Mouse (Mus musculus) erythroid progenitor cell, adult 5-6 weeks (primary cell): Measurements from ENCODE around the gene Klhl12. TPM values are rescaled to one million over a fixed set of nuclear protein-coding genes. Genes with fewer than 3 reads are reported as not detected.
"Not testable (repeated sequence)": the region's sequence is repeated elsewhere in the genome, so short reads cannot be mapped to it uniquely, and the experiment has no call there.

ENCODE experiments used
- ATAC-seq: replicated peaks from 2 replicates; pipeline ENCODE4 v1.8.0; 2016; ENCODE audit warnings: moderate number of reproducible peaks, mild to moderate bottlenecking, moderate TSS enrichment, inconsistent platforms; ENCODE audit not compliant: poor library complexity, low FRiP score, severe bottlenecking
- total RNA-seq, 2 experiments: library from RNA; stranded (forward) in 1 of 2; stranded (reverse) in 1 of 2; fragments of 150-400 nt in 1 of 2; fragments of 186-747, 209-891 nt in 1 of 2; gene quantifications; 2 replicates each; pipeline versions ENCODE4 v1.2.3 to v1.2.4; 2015 to 2017; ENCODE audit warnings: low replicate concordance in 2 of 2

The Klhl12 gene
- total RNA-seq, 2 experiments from 2014 or later, result 126 to 134 TPM

DNA sequence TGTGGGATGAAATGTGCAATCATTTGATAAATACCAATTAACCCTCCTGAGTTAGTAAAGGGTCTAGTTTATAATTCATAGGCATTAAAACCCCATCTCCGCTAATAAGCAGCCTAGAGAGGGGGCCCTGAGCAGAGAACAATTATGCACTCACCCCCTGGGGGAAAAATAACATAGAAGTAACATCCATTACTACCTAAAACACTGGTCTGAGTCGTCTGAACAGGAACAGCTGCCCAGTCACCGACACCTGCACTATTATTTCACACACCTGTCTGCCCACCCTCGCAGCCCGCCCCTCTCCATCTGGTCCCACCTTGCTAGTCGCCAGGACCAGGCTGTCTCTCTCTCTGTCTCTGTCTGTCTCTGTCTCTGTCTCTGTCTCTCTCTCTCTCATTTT, 57.3 kb downstream of the Klhl12 start:
- ATAC-seq, result no peak

DNA sequence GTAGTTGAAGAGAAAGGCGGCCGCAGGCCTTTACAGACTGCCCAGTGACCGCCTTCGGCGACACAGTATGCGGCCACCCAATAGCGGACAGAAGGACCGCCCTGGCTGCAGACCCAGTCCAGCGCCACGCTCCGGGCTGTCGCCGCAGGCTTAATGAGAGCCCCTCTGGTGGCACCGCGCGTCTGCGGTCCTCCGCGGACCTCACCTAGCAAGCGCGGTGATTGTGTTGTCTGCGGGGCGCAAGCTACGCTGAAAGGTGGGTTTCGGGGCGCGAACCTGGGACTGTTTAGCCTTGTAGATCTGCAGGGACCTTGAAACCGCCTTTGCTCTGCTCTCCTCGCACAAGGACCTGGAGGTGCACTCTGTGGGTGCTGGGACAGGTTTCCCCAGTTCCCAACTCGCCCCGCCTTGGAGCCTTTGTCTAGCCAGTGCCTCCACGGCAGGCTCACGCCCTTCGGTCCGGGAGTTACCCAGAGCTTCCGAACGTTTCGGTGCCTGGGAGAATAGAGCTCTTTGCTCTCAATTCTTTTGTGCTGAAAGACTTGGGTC, 58.1 kb downstream of the Klhl12 start:
- ATAC-seq, result peak; percentile 55

GRCm38 (mm10) chr1:134513876-134514590, 58.7 kb downstream of the Klhl12 start:
- ATAC-seq, result no peak

DNA sequence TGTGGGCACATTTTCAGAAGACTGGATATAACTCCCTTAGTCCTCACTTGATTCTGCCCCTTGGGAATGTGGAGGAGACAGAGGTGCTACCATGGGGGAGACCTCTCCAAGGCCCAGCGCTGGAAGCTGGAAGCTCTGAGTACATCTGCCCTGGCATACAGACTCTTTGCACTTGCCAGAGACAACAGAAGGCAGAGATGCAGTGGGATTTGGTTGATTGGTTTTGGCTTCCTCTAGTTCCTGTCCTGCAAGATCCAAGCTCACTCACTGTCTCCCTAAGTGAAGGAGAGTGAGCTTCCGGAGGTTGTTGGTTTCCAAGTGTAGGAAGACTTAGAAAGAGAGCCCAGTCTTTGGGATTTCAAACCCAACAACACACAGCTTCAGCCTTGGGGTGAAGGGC, 60.6 kb downstream of the Klhl12 start:
- ATAC-seq, result no peak

- ATAC-seq, result no peak
These were observed 61.3 kb downstream of the Klhl12 start for GRCm38 (mm10) chr1:134516491-134517198.

DNA sequence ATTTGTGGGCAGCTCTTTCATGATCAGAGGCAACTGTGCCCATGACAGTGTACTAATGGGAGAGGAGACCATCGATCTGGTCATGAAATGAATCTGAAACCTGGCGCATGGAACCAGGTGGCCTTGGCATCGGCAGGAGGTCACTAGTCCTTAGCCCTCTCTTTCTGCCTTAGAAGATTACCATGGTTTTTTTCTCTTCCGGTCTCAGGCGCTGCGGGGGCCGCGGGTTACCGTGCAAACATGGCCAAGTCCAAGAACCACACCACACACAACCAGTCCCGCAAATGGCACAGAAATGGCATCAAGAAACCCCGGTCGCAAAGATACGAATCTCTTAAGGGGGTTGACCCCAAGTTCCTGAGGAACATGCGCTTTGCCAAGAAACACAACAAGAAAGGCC, 62.5 kb downstream of the Klhl12 start:
- not testable (repeated sequence) for ATAC-seq

DNA sequence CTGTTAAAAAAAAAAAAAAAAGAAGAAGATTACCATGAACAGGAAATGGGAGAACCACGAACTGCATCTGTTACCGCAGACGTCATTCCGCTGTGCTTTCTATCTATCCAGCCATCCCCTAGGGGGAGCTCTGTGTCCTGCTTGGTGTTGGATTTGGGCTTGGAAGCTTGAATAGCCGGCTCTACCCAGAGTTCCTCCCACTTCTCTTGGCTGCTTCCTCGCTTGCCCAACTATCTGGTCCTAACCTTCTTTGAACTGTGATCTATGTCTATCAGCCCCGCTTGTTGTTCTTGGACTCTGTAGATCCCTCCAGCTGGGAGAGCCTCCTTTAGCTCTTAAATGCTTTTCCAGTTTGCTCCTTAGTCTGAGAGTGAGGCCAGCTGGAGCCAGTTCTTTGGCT, 63.3 kb downstream of the Klhl12 start:
- ATAC-seq, result peak; percentile 88

- ATAC-seq, result not testable (repeated sequence)
These were observed 63.9 kb downstream of the Klhl12 start for GRCm38 (mm10) chr1:134519201-134519600.

- ATAC-seq, result no peak
These were observed 64.8 kb downstream of the Klhl12 start for GRCm38 (mm10) chr1:134520001-134520721.

GRCm38 (mm10) chr1:134521163-134521562, 65.8 kb downstream of the Klhl12 start:
- peak; percentile 65 for ATAC-seq

GRCm38 (mm10) chr1:134522325-134522724, 67.0 kb downstream of the Klhl12 start:
- no peak for ATAC-seq

DNA sequence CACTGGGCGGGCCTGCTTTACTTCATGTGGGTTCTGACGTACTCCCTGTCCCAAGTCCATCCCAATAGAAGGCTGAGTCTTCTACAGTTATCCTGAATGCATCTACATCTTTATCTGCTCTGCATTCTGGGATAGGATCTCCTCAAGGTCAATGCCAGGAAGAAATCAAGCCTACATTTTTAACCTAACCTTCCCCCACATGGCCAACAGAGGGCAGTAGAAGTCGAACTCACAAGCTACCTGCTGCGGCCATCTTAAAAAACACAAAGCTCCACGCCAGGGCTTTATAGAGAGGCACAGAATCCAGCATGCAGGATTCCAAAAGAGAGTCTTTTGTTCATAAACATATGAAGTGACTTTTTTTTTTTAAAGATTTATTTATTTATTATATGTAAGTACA, 69.1 kb downstream of the Klhl12 start:
- ATAC-seq, result no peak

- no peak for ATAC-seq
These were observed 69.7 kb downstream of the Klhl12 start for GRCm38 (mm10) chr1:134525015-134525414.

- ATAC-seq, result peak; percentile 95
These were observed 71.4 kb downstream of the Klhl12 start for GRCm38 (mm10) chr1:134526752-134527151.

GRCm38 (mm10) chr1:134530618-134531017, 75.3 kb downstream of the Klhl12 start:
- ATAC-seq, result no peak

- not testable (repeated sequence) for ATAC-seq
These were observed 78.4 kb downstream of the Klhl12 start for GRCm38 (mm10) chr1:134533710-134534109.

GRCm38 (mm10) chr1:134535054-134535453, 79.7 kb downstream of the Klhl12 start:
- ATAC-seq, result no peak

DNA sequence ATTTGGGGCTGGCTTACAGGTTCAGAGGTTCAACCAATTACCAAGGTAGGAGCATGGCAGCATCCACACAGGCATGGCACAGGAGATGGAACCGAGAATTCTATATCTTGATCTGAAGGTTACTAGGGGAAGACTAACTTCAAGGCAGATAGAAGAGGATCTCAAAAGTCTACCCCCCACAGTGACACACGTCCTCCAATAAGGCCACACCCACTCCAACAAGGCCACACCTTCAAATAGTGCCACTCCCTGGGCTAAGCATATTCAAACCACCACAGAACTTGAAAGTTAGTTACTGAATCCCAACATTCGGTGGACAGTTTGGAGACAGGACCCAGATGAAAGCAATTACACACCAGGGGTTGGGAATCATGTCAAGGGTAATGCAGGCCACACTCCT, 80.2 kb downstream of the Klhl12 start:
- ATAC-seq, result peak; percentile 70

- no peak for ATAC-seq
These were observed 85.3 kb downstream of the Klhl12 start for GRCm38 (mm10) chr1:134540610-134541009.
